Mouse (Mus musculus): ENCODE measurements around the gene Rtl6.

- TF ChIP-seq TAL1 (IDR thresholded peaks at IDR 0.05; ENCODE audit: low read length) (no peak), GATA1 (IDR thresholded peaks at IDR 0.05; ENCODE audit: low read length) (no peak)
Observed at GRCm38 (mm10) chr15:84532211-84532610, 25.4 kb downstream of the Rtl6 start.
